Mouse (Mus musculus): ENCODE data around the gene Ddx51. TPM values are rescaled to one million over a fixed set of nuclear protein-coding genes. Genes with fewer than 3 reads are reported as not detected.

The Ddx51 gene
- polyA plus RNA-seq, 1 experiment from 2014 or later: 19.8 TPM

GRCm38 (mm10) chr5:110646377-110646776 is 6.9 kb upstream of the Ddx51 start:
- Histone ChIP-seq H3K9me3 (ENCODE audit: low read length) (no peaks in the 10 kb centered on the region), H3K4me1 (ENCODE audit: insufficient read depth, low read length) (no peaks in the 10 kb centered on the region), H3K9ac (replicated peaks; ENCODE audit: low read length) (no peak overlapping the region), H3K27me3 (ENCODE audit: insufficient read depth, low read length) (no peaks in the 10 kb centered on the region), H3K4me3 (ENCODE audit: low read length) (no peak overlapping the region), H3K36me3 (ENCODE audit: insufficient read depth, low read length) (peaks cover 55% of the 10 kb centered on the region), H3K27ac (ENCODE audit: low read length) (no peak overlapping the region), H3K4me2 (replicated peaks; ENCODE audit: low read depth, low read length) (no peak overlapping the region)
- ATAC-seq (ENCODE audit: low FRiP score, low TSS enrichment): no peak

- Histone ChIP-seq H3K9ac (replicated peaks; ENCODE audit: low read length) (peak overlapping the region; percentile 94), H3K9me3 (ENCODE audit: low read length) (no peaks in the 10 kb centered on the region), H3K36me3 (ENCODE audit: insufficient read depth, low read length) (peaks cover 67% of the 10 kb centered on the region), H3K4me1 (ENCODE audit: insufficient read depth, low read length) (peaks cover 15% of the 10 kb centered on the region), H3K27me3 (ENCODE audit: insufficient read depth, low read length) (no peaks in the 10 kb centered on the region), H3K4me3 (ENCODE audit: low read length) (peak overlapping the region; percentile 98), H3K4me2 (replicated peaks; ENCODE audit: low read depth, low read length) (peak overlapping the region; percentile 95), H3K27ac (ENCODE audit: low read length) (no peak overlapping the region)
- peak; percentile 66 for ATAC-seq (ENCODE audit: low FRiP score, low TSS enrichment)
- WGBS: under 1% methylated on average over 37 of the region's 37 CpGs
Observed at GRCm38 (mm10) chr5:110653686-110654085, 435 bp downstream of the Ddx51 start.

GRCm38 (mm10) chr5:110659682-110660081 is 6.4 kb downstream of the Ddx51 start:
- ATAC-seq (ENCODE audit: low FRiP score, low TSS enrichment): no peak

GRCm38 (mm10) chr5:110664041-110664440 is 10.8 kb downstream of the Ddx51 start:
- Histone ChIP-seq H3K9ac (replicated peaks; ENCODE audit: low read length) (no peak overlapping the region), H3K4me1 (ENCODE audit: insufficient read depth, low read length) (no peaks in the 10 kb centered on the region), H3K9me3 (ENCODE audit: low read length) (no peaks in the 10 kb centered on the region), H3K36me3 (ENCODE audit: insufficient read depth, low read length) (peaks cover 66% of the 10 kb centered on the region), H3K4me3 (ENCODE audit: low read length) (no peak overlapping the region), H3K27ac (ENCODE audit: low read length) (no peak overlapping the region), H3K27me3 (ENCODE audit: insufficient read depth, low read length) (no peaks in the 10 kb centered on the region), H3K4me2 (replicated peaks; ENCODE audit: low read depth, low read length) (no peak overlapping the region)
- no peak for ATAC-seq (ENCODE audit: low FRiP score, low TSS enrichment)
- 87% methylated on average over 2 of the region's 2 CpGs for WGBS

More at GRCm38 (mm10) chr5:110659682-110660081, 6.4 kb downstream of the Ddx51 start:
- Histone ChIP-seq H3K9me3 (ENCODE audit: low read length) (no peaks in the 10 kb centered on the region), H3K9ac (replicated peaks; ENCODE audit: low read length) (no peak overlapping the region), H3K4me1 (ENCODE audit: insufficient read depth, low read length) (no peaks in the 10 kb centered on the region), H3K4me2 (replicated peaks; ENCODE audit: low read depth, low read length) (no peak overlapping the region), H3K4me3 (ENCODE audit: low read length) (no peak overlapping the region), H3K27me3 (ENCODE audit: insufficient read depth, low read length) (no peaks in the 10 kb centered on the region), H3K36me3 (ENCODE audit: insufficient read depth, low read length) (peaks cover 63% of the 10 kb centered on the region), H3K27ac (ENCODE audit: low read length) (no peak overlapping the region)

GRCm38 (mm10) chr5:110664750-110665269 is 11.6 kb downstream of the Ddx51 start:
- Histone ChIP-seq H3K4me1 (ENCODE audit: insufficient read depth, low read length) (no peaks in the 10 kb centered on the region), H3K9me3 (ENCODE audit: low read length) (no peaks in the 10 kb centered on the region), H3K4me2 (replicated peaks; ENCODE audit: low read depth, low read length) (no peak overlapping the region), H3K4me3 (ENCODE audit: low read length) (no peak overlapping the region), H3K27me3 (ENCODE audit: insufficient read depth, low read length) (no peaks in the 10 kb centered on the region), H3K9ac (replicated peaks; ENCODE audit: low read length) (no peak overlapping the region), H3K36me3 (ENCODE audit: insufficient read depth, low read length) (peaks cover 71% of the 10 kb centered on the region), H3K27ac (ENCODE audit: low read length) (no peak overlapping the region)
- 76% methylated on average over 2 of the region's 2 CpGs for WGBS
- ATAC-seq (ENCODE audit: low FRiP score, low TSS enrichment): no peak

- Histone ChIP-seq H3K4me2 (replicated peaks; ENCODE audit: low read depth, low read length) (no peak overlapping the region), H3K36me3 (ENCODE audit: insufficient read depth, low read length) (peaks cover 79% of the 10 kb centered on the region), H3K4me1 (ENCODE audit: insufficient read depth, low read length) (no peaks in the 10 kb centered on the region), H3K9ac (replicated peaks; ENCODE audit: low read length) (no peak overlapping the region), H3K27me3 (ENCODE audit: insufficient read depth, low read length) (no peaks in the 10 kb centered on the region), H3K9me3 (ENCODE audit: low read length) (no peaks in the 10 kb centered on the region), H3K4me3 (ENCODE audit: low read length) (no peak overlapping the region), H3K27ac (ENCODE audit: low read length) (no peak overlapping the region)
- no peak for ATAC-seq (ENCODE audit: low FRiP score, low TSS enrichment)
- WGBS: 76% methylated on average over 6 of the region's 6 CpGs
Observed at GRCm38 (mm10) chr5:110665486-110666121, 12.4 kb downstream of the Ddx51 start.

GRCm38 (mm10) chr5:110682041-110682440 is 28.8 kb downstream of the Ddx51 start:
- H3K9ac ChIP-seq (replicated peaks; ENCODE audit: low read length): no peak overlapping the region
- 88% methylated on average over 7 of the region's 8 CpGs for WGBS
- no peak overlapping the region for H3K4me3 ChIP-seq (ENCODE audit: low read length)
- no peaks in the 10 kb centered on the region for H3K4me1 ChIP-seq (ENCODE audit: insufficient read depth, low read length)
- no peaks in the 10 kb centered on the region for H3K9me3 ChIP-seq (ENCODE audit: low read length)
- no peak overlapping the region for H3K27ac ChIP-seq (ENCODE audit: low read length)
- H3K27me3 ChIP-seq (ENCODE audit: insufficient read depth, low read length): no peaks in the 10 kb centered on the region
- H3K4me2 ChIP-seq (replicated peaks; ENCODE audit: low read depth, low read length): no peak overlapping the region
- ATAC-seq (ENCODE audit: low FRiP score, low TSS enrichment): no peak
- H3K36me3 ChIP-seq (ENCODE audit: insufficient read depth, low read length): peaks cover 79% of the 10 kb centered on the region

GRCm38 (mm10) chr5:110698617-110699016 is 45.4 kb downstream of the Ddx51 start:
- Histone ChIP-seq H3K4me2 (replicated peaks; ENCODE audit: low read depth, low read length) (no peak overlapping the region), H3K4me1 (ENCODE audit: insufficient read depth, low read length) (no peaks in the 10 kb centered on the region), H3K27me3 (ENCODE audit: insufficient read depth, low read length) (no peaks in the 10 kb centered on the region), H3K27ac (ENCODE audit: low read length) (no peak overlapping the region), H3K9ac (replicated peaks; ENCODE audit: low read length) (no peak overlapping the region), H3K9me3 (ENCODE audit: low read length) (no peaks in the 10 kb centered on the region), H3K4me3 (ENCODE audit: low read length) (no peak overlapping the region), H3K36me3 (ENCODE audit: insufficient read depth, low read length) (peaks cover 74% of the 10 kb centered on the region)
- 90% methylated on average over 4 of the region's 4 CpGs for WGBS
- no peak for ATAC-seq (ENCODE audit: low FRiP score, low TSS enrichment)

- H3K27me3 ChIP-seq (ENCODE audit: insufficient read depth, low read length): no peaks in the 10 kb centered on the region
- H3K4me2 ChIP-seq (replicated peaks; ENCODE audit: low read depth, low read length): no peak overlapping the region
- peaks cover 81% of the 10 kb centered on the region for H3K36me3 ChIP-seq (ENCODE audit: insufficient read depth, low read length)
- no peak for ATAC-seq (ENCODE audit: low FRiP score, low TSS enrichment)
- no peak overlapping the region for H3K9ac ChIP-seq (replicated peaks; ENCODE audit: low read length)
- no peaks in the 10 kb centered on the region for H3K9me3 ChIP-seq (ENCODE audit: low read length)
- no peak overlapping the region for H3K27ac ChIP-seq (ENCODE audit: low read length)
- H3K4me1 ChIP-seq (ENCODE audit: insufficient read depth, low read length): no peaks in the 10 kb centered on the region
- no peak overlapping the region for H3K4me3 ChIP-seq (ENCODE audit: low read length)
- 71% methylated on average over 1 of the region's 1 CpGs for WGBS
Observed at GRCm38 (mm10) chr5:110704004-110704403, 50.8 kb downstream of the Ddx51 start.

- Histone ChIP-seq H3K36me3 (ENCODE audit: insufficient read depth, low read length) (peaks cover 62% of the 10 kb centered on the region), H3K4me3 (ENCODE audit: low read length) (no peak overlapping the region), H3K27me3 (ENCODE audit: insufficient read depth, low read length) (no peaks in the 10 kb centered on the region), H3K4me2 (replicated peaks; ENCODE audit: low read depth, low read length) (no peak overlapping the region), H3K4me1 (ENCODE audit: insufficient read depth, low read length) (no peaks in the 10 kb centered on the region), H3K27ac (ENCODE audit: low read length) (no peak overlapping the region), H3K9ac (replicated peaks; ENCODE audit: low read length) (no peak overlapping the region), H3K9me3 (ENCODE audit: low read length) (no peaks in the 10 kb centered on the region)
- WGBS: 87% methylated on average over 4 of the region's 4 CpGs
- no peak for ATAC-seq (ENCODE audit: low FRiP score, low TSS enrichment)
Observed at GRCm38 (mm10) chr5:110709256-110709655, 56.0 kb downstream of the Ddx51 start.

All from kidney, embryonic 16.5 days (tissue).